8 mouse cellular contexts compared by ENCODE assay signal in genomic region chr1:78454659-78455058, GRCm38 (mm10). TPM values are rescaled to one million over a fixed set of nuclear protein-coding genes. Genes with fewer than 3 reads are reported as not detected.
DNase-seq lines count a peak whose midpoint lies in the region; ATAC-seq and TF ChIP-seq lines count a peak whose summit lies in the region.
"Had no signal": no experiment of that assay in that cellular context is flagged by ENCODE, and none has a peak within 500 bp of the region (broad histone marks: within the 10 kb centered on the region; RNA-seq: fewer than 3 reads in every experiment).

No protein-coding gene starts in this region.

- no peak for ATAC-seq in G1E (ENCODE audit: extremely low read depth, insufficient number of reproducible peaks, low FRiP score, poor library complexity, severe bottlenecking)
- ATAC-seq in limb, embryonic 14.5 days (ENCODE audit: low FRiP score, low read depth): no peak

- H3K4me3 ChIP-seq in G1E (ENCODE audit: low read depth, low read length): no peak overlapping the region
- H3K4me3 ChIP-seq in limb, embryonic 14.5 days (replicated peaks; ENCODE audit: low read length): no peak overlapping the region
- H3K4me3 ChIP-seq: heart, embryonic 15.5 days had no signal

- no peak overlapping the region for H3K4me2 ChIP-seq in limb, embryonic 14.5 days (replicated peaks; ENCODE audit: low read depth, low read length, severe bottlenecking)
- H3K4me2 ChIP-seq: heart, embryonic 15.5 days had no signal

- 33% methylated on average over 7 of the region's 7 CpGs for WGBS in limb, embryonic 14.5 days

- H3K4me1 ChIP-seq in G1E (ENCODE audit: insufficient read depth, low read depth, low read length): no peaks in the 10 kb centered on the region
- H3K4me1 ChIP-seq in limb, embryonic 14.5 days (ENCODE audit: control insufficient read depth, insufficient read depth, low read length): no peaks in the 10 kb centered on the region
- H3K4me1 ChIP-seq: heart, embryonic 15.5 days had no signal

- no peak overlapping the region for H3K9ac ChIP-seq in limb, embryonic 14.5 days (ENCODE audit: low read depth, low read length, severe bottlenecking)
- H3K9ac ChIP-seq: heart, embryonic 15.5 days had no signal

- no peaks in the 10 kb centered on the region for H3K27me3 ChIP-seq in G1E (ENCODE audit: insufficient read depth, low read length)
- H3K27me3 ChIP-seq in limb, embryonic 14.5 days (ENCODE audit: control insufficient read depth, insufficient read depth, low read length): no peaks in the 10 kb centered on the region
- H3K27me3 ChIP-seq: heart, embryonic 15.5 days had no signal

- peak; percentile 19 for DNase-seq in left cerebral cortex, adult 11 months (ENCODE audit: low spot score)
- no peak for DNase-seq in left cerebral cortex, adult 8-10 months (ENCODE audit: low spot score in 2 of 2)
- no peak for DNase-seq in G1E (ENCODE audit: low spot score)
- DNase-seq in cerebellum, adult 18-20 months: peak; percentile 44 to 53
- peak; percentile 12 to 45 for DNase-seq in frontal cortex, postnatal 14 days (ENCODE audit: low spot score in 2 of 2)
- peak; percentile 38 for DNase-seq in limb, embryonic 14.5 days (ENCODE audit: low spot score)
- peak; percentile 46 for DNase-seq in right cerebral cortex, postnatal 4 days

- no peaks in the 10 kb centered on the region for H3K9me3 ChIP-seq in G1E (replicated peaks)
- H3K9me3 ChIP-seq in limb, embryonic 14.5 days (ENCODE audit: control insufficient read depth, low read length): no peaks in the 10 kb centered on the region
- H3K9me3 ChIP-seq: heart, embryonic 15.5 days had no signal

- no peak for TF ChIP-seq POLR2A in limb, embryonic 14.5 days (IDR thresholded peaks at IDR 0.05; ENCODE audit: borderline replicate concordance, extremely low read depth, insufficient read depth, insufficient read length)

- TF ChIP-seq CTCF in G1E (IDR thresholded peaks at IDR 0.05; ENCODE audit: low read depth, low read length): peak; percentile 28; the same call in 1 of the 2 replicates

- peaks cover 95% of the 10 kb centered on the region for H3K36me3 ChIP-seq in G1E (replicated peaks)
- H3K36me3 ChIP-seq in limb, embryonic 14.5 days (ENCODE audit: control insufficient read depth, insufficient read depth, low read length): peaks cover 65% of the 10 kb centered on the region

- no peak overlapping the region for H3K27ac ChIP-seq in limb, embryonic 14.5 days (replicated peaks; ENCODE audit: low read depth, low read length)
- H3K27ac ChIP-seq: heart, embryonic 15.5 days had no signal

RNA-seq across cellular contexts. Expression of gene Farsb, which starts 34.0 kb away (rescaled TPM):
- 10 to 100 TPM; 58.2 to 64.4 (median 60.6) TPM for total RNA-seq in left cerebral cortex, adult 8-10 months (2022)
- total RNA-seq in G1E (2014; fragmentation: Nextera tagmentation): 295 and 372 TPM in 2 replicates
- total RNA-seq in G1E (2017): 112 and 121 TPM in 2 replicates
- 6.6 and 7.4 TPM in 2 replicates for polyA plus RNA-seq in G1E (2012)
- 49.6 and 60.3 TPM in 2 replicates for polyA plus RNA-seq in limb, embryonic 14.5 days (2012; rRNA removed)
- 124 and 131 TPM in 2 replicates for polyA plus RNA-seq in limb, embryonic 14.5 days (2014; fragmentation: Nextera tagmentation; extraction: Ambion mirVana)

RNA-seq across cellular contexts. Expression of gene Mogat1, which starts 56.1 kb away (rescaled TPM):
- total RNA-seq in left cerebral cortex, adult 8-10 months (2022): not detected
- total RNA-seq in G1E (2014; fragmentation: Nextera tagmentation) (not detected in 2 replicates), G1E (2017) (0.55 TPM in 1 of 2 replicates, not detected in the other)
- polyA plus RNA-seq in G1E (2012): not detected in 2 replicates
- polyA plus RNA-seq in limb, embryonic 14.5 days (2012; rRNA removed): 0.18 and 0.41 TPM in 2 replicates
- 0.37 and 0.54 TPM in 2 replicates for polyA plus RNA-seq in limb, embryonic 14.5 days (2014; fragmentation: Nextera tagmentation; extraction: Ambion mirVana)
- polyA plus RNA-seq: heart, embryonic 15.5 days had no signal

RNA-seq across cellular contexts. Expression of gene BC035947, which starts 57.3 kb away (rescaled TPM):
- 1 to 10 TPM; 1.1 to 1.8 (median 1.3) TPM for total RNA-seq in left cerebral cortex, adult 8-10 months (2022)
- total RNA-seq in G1E (2014; fragmentation: Nextera tagmentation): not detected in 2 replicates
- 0.05 and 0.06 TPM in 2 replicates for total RNA-seq in G1E (2017)
- polyA plus RNA-seq in G1E (2012): not detected in 2 replicates
- polyA plus RNA-seq in limb, embryonic 14.5 days (2012; rRNA removed): 0.58 and 0.72 TPM in 2 replicates
- 0.06 and 0.33 TPM in 2 replicates for polyA plus RNA-seq in limb, embryonic 14.5 days (2014; fragmentation: Nextera tagmentation; extraction: Ambion mirVana)
- polyA plus RNA-seq: heart, embryonic 15.5 days had no signal

Comparison
In these comparisons a context has a peak if more than half of its experiments do, and no peak if none do; other contexts are left out.
1. DNase-seq: peak in left cerebral cortex, adult 11 months (single experiment), cerebellum, adult 18-20 months (2 of 2), frontal cortex, postnatal 14 days (2 of 2), limb, embryonic 14.5 days (single experiment) and right cerebral cortex, postnatal 4 days (single experiment); none in left cerebral cortex, adult 8-10 months (0 of 2) and G1E (single experiment).